19 mouse cellular contexts compared by ENCODE assay signal in genomic region chr6:5710063-5710605, GRCm38 (mm10). TPM values are rescaled to one million over a fixed set of nuclear protein-coding genes. Genes with fewer than 3 reads are reported as not detected.
"Had no signal": no experiment of that assay in that cellular context is flagged by ENCODE, and none has a peak within 500 bp of the region (broad histone marks: within the 10 kb centered on the region; RNA-seq: fewer than 3 reads in every experiment).

No protein-coding gene starts in this region.

- H3K27me3 ChIP-seq: limb, embryonic 15.5 days; liver, embryonic 12.5 days; lung, embryonic 15.5 days; megakaryocyte, embryonic 14.5 days; midbrain, embryonic 15.5 days; neural tube, embryonic 13.5 days had no signal

- H3K9me3 ChIP-seq: limb, embryonic 15.5 days; liver, embryonic 12.5 days; lung, embryonic 15.5 days; midbrain, embryonic 15.5 days; neural tube, embryonic 13.5 days had no signal

- DNase-seq: kidney, adult 11 months; kidney, adult 9 months; kidney, postnatal 36 days; left cerebral cortex, postnatal 4 days; lung, postnatal 14 days; retina, postnatal 1 day; right cerebral cortex, postnatal 4 days; spleen, adult 18-20 months; thymus, postnatal 36 days had no signal

- H3K27ac ChIP-seq: kidney, postnatal 0 days; limb, embryonic 15.5 days; liver, embryonic 12.5 days; lung, embryonic 15.5 days; macrophage; midbrain, embryonic 15.5 days; neural tube, embryonic 13.5 days had no signal

- H3K36me3 ChIP-seq: limb, embryonic 15.5 days; liver, embryonic 12.5 days; lung, embryonic 15.5 days; midbrain, embryonic 15.5 days; neural tube, embryonic 13.5 days had no signal

- H3K4me1 ChIP-seq: limb, embryonic 15.5 days; liver, embryonic 12.5 days; lung, embryonic 15.5 days; megakaryocyte, embryonic 14.5 days; midbrain, embryonic 15.5 days; neural tube, embryonic 13.5 days had no signal

- H3K9ac ChIP-seq: limb, embryonic 15.5 days; liver, embryonic 12.5 days; lung, embryonic 15.5 days; midbrain, embryonic 15.5 days; neural tube, embryonic 13.5 days had no signal

- H3K4me2 ChIP-seq: limb, embryonic 15.5 days; liver, embryonic 12.5 days; lung, embryonic 15.5 days; midbrain, embryonic 11.5 days; midbrain, embryonic 15.5 days; neural tube, embryonic 13.5 days had no signal

- ATAC-seq: liver, embryonic 12.5 days; midbrain, embryonic 15.5 days had no signal

- H3K4me3 ChIP-seq: limb, embryonic 15.5 days; liver, embryonic 12.5 days; lung, embryonic 15.5 days; megakaryocyte, embryonic 14.5 days; midbrain, embryonic 15.5 days; neural tube, embryonic 13.5 days had no signal

RNA-seq across cellular contexts. Expression of gene Dync1i1, which starts 15.3 kb away (rescaled TPM):
- total RNA-seq: monocyte, adult 5-6 weeks had no signal
- polyA plus RNA-seq: macrophage had no signal
